Mouse (Mus musculus) embryo, embryonic 10 days (tissue): ENCODE measurements around the gene Ube2h.
"Not testable (repeated sequence)": the region's sequence is repeated elsewhere in the genome, so short reads cannot be mapped to it uniquely, and the experiment has no call there.

Source experiments
- DNase-seq: peaks from one replicate; pipeline ENCODE4 v3.0.0-alpha.2; 2015; ENCODE audit warnings: low spot score

Ube2h gene

DNA sequence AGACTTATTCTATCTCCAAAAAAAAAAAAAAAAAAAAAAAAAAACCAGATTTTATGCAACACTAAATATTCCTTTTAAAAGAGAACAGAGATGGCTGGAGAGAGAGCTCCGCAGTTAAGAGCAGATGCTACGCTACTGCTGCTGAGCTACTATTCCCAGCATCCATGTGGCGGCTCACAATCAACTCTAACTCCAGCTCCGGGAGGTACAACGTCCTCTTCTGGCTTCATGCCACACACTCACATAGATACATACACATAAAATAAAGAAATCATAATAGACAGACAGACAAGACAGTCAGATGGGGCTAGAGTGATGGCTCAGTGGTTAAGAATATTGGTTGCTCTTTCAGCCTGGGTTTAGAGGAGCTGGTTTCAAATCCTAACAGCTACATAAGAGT, 58.9 kb downstream of the Ube2h start:
- no peak for DNase-seq

DNA sequence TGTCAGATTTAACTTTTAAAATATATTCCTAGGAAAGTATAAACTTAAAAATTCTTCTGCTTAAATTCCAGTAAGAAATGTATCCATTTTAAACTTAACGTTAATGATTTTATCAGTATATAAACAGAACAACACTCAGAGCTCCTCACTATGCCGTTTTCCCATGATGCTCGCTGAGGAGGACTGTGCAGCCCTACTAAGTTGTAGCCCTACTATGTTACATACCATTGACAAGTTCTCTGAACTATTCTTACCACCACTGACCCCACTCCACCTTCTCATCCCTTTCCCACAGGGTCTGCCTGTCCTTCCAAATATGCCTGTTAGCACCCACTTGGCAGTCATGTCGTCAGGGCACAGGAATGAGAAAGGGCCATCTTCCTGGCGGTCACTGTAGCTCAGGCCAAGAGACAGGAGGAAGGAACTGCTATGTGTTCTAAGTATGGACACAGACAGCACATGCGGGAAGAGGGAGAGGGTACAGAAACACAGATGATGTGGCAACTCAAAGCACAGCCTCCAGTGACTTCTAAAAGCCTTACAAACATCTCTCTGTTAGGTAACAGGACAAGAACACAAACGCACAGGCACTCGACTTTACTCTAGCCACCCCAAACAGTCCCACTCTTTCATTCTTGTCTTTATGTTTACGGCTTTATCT, 60.9 kb downstream of the Ube2h start:
- no peak for DNase-seq

DNA sequence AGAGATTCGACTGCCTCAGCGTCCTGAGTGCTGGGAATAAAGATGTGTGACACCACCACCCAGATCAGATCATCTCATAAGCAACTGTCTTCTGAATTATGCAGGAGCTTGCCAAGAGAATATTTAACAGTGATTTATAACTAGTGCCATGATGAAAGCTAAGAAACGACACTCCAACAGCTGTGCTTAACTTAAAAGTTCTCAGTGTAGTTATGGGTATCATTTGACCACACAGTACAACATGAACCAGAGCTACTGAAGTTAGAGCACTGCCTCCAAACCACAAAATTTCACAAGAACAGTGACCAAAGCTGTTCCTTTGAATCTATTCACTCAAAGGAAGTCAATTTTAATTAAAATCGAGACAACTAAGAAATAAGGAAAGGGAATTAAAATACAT, 61.4 kb downstream of the Ube2h start:
- no peak for DNase-seq

DNA sequence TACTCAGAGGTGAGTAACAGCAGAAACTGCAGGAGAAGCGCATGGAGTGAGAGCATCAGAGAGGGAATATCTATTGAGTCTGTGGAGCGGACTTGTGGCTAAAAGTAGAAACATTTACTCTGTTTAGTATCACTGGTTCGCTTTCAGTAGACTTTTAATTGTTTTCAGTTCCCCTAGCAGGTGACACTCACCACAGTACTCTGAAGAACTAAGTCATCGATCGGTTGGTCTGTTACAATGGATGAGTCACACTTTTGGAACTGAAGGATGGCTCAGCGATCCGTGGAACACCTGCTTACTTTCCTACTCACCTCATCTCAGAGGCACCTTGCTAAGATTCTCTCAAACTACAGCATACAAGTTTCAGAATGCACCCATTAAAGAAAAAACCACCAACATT, 64.2 kb downstream of the Ube2h start:
- DNase-seq, result no peak

DNA sequence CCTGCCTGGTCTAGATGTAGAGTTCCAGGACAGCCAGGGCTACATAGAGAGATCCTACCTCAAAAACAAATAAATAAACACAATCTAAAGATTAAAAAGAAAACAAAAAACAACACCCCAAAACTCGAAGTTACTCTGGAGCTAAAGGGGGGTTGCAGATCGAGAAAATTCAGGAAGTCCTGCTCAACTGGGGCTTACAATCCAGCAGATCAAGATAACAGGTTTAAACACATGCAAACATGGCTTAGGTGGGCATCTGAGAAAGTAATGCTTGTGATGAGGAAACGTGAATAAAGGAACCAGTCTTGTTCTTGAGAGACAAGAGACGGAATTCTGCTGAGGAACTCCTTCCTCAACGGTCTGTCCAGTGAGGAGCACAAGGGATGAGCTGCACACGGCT, 65.1 kb downstream of the Ube2h start:
- DNase-seq, result no peak

DNA sequence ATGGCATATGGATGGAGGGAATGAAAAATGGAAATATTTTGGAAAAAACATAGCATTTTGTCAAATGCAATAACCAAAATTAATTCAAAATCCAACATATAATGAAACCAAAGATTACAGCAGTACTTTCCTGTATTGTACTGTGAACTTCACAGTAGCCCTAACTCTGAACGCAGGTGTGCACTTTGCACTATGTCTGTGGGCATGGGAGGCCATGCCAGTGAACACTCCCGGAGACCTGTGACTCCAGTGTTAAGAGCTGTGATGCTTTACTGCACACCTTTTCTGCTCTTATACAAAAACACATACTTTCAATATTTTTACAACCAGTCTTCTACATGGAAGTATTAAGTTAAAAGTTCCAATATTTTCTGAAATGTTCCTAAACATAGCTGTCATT, 66.3 kb downstream of the Ube2h start:
- DNase-seq, result no peak

DNA sequence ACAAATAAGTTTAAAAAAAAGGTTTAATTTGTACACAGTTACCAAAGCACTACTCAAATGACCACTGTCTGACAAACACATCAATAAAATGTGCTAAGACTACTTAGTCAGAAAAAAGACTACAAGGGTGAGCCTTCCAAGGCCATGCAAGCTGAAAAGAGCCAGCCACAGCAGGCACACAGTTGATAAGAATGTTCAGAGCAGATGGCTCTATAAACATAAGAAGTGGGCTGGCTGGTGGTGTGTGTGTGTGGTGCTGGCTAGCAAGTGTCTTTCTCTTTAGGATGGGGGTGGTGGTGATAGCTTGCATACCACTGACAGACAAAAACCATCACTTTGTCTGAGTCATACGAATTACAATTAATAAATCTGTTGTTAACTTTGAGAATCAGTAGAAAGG, 67.8 kb downstream of the Ube2h start:
- DNase-seq, result no peak

DNA sequence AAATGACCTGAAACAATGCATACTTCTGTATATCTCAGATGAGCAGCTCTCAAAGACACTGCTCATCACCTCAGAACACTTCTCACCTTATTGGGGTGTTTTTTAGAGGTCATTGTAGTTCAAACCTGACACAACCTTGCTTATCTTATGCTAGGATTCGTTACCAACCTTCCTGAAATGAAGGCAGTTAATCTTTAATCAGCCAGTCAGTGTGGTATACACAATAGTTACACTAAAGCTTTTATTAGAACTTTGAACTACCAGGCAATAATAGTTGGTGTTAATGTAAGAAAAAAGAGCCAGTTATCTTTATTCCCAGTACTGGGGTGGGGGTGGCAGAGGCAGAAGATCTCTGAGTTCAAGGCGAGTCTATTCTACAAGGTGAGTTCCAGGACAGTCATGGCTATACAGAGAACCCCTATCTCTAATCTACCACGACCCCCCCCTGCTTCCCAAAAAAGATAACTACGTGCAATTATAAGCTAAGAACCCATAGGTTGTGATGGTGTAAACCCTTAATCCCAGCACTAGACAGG, 72.5 kb downstream of the Ube2h start:
- DNase-seq, result no peak

DNA sequence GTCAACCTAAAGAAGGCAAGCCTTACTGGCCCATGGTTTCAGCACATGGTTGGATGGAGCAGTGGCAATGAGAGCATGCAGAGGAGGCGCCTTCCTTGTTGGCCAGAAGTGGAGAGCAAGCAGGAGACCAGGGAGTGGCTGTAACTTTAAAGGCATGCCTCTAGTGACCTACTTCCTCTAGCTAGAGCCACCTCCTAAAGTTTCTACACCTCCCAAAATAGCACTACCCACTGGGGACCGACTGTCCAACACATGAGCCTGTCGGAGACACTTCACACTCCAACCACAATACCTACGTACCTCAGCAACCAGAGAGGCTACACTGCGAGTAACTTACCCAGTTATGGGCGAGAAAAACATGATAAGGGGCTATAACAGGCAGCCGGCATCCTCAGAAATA, 74.1 kb downstream of the Ube2h start:
- DNase-seq, result no peak

DNA sequence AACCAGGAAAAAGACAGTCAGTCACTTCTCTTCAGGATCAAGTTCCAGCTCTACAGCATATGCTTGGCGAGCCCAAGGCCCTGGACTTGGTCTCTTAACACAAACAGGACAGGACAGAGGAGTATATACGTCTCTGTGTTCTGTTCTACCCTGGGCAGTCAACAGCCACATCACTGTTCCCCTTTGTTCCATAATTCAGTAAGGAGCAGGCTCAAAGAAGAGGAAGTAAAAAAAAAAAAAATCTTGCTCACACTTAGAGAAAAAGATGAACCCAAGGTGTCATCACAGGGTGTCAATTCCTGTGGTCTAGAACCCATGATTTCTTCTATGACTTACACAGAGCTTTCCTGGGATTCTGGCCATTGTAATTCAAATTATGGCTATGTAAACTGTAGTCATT, 75.4 kb downstream of the Ube2h start:
- DNase-seq, result no peak

DNA sequence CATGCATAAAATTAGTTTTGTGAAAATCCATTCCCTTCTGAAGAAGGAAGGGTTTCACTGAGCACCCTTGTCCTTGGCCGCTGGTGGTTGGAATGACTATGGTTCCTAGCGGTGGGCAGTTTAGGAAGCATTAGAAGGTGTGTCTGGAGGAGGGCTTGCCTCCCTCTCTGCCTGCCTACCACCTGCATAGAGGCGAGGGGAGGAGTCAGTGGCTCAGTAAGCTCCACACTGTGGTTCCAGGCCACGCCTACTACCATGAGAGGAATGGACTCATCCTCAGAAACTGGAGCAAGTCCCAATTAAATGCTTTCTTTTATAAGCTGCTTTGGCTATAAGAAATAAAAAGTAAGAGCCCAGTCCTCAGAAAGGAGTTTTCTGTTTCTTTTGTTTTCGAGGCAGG, 76.0 kb downstream of the Ube2h start:
- no peak for DNase-seq

DNA sequence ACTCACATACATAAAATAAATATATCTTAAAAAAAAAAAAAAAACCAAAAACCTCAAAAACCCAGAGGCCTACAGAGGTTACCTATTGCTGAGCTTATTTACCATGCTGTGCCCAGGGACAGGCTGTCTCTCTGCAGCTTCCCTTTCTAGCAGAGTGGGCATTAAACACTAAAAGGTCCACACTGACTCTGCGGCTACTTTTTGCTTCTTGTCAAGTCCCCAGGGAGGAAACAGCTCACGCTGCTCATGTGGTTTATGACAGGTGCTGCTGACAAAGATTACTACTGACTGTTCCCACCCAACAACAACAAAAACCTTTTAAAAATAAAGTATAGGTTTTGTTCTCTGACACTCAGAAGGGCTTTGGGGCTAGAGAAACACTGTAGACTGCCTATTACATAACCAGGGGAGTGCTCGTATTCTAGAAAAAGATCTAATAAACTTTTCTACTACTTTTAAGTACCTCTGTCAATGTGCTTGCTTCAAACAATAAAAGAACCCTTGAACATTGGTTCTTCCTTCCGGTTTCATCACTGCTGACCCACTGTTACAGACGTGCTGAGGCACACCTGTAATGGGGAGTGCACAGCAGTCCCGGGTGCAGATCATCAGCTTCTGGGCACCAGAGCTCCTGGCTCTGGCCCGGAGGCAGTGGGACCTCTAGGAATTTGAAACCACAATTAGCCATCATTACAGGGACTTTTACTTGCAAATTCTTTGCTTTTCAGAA, 77.2 kb downstream of the Ube2h start:
- no peak for DNase-seq

DNA sequence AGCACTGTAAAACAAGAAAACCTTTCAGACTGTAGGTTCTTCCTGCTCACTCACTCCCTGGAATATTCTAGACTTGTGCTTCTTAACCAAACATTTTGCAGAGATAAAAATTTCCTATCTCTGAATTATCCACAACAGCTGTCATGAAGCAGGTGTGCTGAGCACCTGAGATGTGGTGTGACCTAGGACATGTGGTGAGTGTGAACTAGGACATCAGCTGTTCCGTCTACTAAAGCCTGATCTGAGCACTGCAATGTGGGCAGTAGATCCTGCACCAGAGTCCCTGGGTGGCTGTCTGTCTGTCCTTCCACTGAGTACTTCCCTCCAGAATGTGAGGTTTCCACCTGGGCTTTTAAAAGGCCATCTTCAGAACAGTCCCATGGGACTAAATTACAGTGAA, 79.6 kb downstream of the Ube2h start:
- no peak for DNase-seq

DNA sequence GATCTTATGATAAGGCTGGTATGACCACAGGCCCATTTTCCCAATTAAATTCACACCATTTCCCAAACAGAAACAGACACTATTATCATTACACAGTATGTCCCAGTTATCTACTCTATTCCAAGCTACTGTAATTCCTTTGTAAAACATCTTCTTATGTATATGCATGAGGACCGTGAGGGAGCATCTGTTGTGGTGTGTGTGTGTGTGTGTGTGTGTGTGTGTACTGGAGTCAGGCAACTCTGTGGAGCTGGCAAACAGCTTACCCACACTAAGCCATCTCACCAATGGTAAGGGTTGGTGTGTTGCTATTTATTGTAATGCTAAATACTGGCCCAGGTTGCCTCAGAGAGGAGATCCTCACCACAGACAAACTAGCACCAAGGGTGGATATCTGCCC, 82.0 kb downstream of the Ube2h start:
- no peak for DNase-seq

DNA sequence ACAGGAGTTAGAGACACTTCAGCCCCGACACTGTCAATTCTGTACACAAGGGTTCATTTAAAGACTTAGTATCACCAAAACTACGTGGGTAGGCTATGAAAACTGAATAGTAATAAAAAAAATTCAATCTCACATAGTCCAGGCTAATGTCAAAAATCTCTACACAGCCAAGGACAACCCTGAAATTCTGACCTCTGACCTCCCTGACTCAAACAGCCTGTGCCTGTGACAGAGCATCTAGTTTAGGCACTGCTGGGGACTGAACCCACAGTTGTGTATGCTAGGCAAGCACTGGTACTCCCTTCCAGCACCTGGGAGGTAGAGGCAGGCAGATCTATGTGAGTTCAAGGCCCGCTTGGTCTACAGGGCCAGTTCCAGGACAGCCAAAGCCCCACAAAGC, 86.8 kb downstream of the Ube2h start:
- DNase-seq, result no peak

DNA sequence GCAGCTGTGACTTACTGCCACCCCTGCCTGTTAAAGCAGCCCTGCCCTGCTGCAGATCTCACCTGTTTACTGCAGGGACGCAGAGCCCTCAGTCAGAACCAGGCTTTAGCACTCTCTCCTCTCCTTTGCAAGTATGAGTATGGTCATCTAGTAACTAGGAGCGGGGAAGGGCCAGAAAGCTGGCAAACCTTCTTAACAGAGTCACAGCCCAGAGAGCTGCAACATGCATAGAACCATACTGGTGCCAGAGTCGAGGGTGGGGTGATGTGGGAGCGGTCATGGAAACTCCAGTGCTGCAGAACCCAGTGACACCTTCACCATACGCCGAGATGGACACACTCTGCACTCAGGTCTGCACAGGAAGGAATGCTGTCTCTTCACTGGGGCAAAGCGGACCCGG, 91.9 kb downstream of the Ube2h start:
- DNase-seq, result no peak

DNA sequence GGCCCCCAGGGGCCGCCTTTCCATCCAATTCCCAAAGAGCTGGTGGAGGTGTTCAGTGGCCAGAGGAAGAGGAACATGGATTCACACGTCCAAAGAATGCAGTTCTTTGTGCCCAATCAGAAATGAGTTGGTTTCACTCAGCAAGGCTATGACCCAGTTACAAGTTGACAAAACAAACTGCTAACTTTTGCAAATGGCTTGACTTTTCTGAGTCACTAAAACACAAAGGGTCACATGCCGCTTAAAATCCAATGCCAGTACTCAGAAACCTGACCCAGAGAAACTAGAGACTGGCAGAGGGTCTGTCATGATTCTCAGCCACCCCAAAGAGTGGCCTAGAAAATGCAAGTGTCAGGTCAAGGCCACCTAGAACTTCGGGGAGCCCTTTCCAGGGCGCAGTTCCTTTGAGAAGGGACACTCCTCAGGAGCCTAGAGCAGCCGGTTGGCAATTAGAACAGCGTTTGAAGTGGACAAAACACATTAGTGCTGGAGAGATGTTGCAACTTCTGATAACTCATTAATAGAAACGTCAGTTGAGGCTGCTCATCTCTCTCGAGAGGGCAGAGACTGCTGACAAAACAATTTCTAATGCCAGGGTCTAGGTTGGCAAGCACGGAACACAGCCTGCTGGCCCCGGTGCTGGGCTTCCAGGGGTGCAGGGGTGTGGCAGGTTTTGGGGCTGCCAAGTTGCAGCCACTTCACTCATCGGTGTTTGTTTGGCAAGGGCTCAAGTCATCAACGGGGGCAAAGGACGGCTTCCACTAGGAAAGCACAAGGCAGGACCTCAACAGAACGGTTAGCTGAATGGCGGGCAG, 92.5 kb downstream of the Ube2h start:
- no peak for DNase-seq

DNA sequence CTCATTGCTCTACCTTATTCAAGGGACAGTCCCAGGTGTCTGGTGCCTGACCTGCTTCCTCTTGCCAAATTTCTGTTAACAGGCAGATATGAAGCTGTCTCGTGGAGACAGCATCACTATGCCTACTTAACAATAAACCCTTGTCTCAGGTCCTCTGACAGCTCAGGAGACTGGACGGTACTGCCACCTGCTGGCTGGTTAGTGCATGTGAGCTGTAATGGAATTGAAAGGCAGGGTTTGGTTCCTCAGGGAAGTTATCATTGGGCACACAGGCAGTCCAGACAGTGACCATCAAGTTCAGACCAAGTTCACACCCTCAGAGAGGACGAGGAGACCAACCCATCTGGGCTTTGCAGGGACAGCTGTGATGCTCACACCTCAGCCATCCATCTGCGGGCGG, 93.6 kb downstream of the Ube2h start:
- DNase-seq, result peak; percentile 91

DNA sequence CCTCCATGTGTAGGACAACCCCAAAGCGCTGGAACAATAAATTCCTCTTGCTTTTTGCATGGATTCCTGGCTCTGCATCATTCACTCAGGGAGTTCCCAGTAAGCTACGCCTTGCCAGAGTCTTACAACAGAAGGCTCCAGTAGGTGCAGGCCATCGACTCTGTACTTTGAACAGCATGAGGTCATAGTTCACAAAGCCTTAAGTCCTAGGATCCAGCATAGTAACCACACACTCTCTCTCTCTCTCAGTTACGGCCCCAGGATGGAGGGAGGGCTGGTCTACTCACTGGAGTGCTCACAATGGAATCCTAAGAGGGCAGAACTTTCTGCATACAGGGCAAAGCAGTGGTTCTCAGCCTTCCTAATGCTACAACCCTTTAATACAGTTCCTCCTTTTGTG, 95.5 kb downstream of the Ube2h start:
- DNase-seq, result no peak

DNA sequence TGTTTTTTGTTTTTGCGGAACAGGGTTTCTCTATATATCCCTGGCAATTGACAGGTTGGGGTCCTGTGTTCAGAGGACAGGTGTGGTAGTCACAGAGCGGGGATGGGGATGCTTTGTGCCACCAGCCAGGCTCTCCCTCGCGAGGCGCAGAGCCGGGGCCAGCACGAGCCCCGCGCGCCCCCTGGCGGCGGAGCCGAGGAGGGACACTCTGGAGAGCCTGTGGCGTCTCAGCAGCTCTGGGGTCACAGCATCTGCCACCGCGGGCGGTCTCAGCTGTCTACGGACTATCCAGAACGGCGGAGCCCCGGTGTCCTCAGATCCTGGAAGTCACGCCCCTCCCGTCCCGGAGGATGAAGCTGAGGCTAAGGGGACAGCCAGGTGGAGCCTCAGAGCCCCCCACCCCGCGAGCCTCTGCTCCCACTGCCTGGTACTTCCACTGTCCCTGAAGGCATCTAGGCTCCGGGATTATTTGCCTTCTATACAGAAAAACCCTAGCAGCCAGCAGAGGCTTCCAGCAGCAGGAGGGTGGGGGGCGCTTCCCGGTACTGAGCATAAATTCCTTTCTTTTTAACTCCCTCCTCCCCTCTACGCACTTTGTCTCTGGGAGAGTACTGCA, 98.6 kb downstream of the Ube2h start:
- peak; percentile 80 for DNase-seq

DNA sequence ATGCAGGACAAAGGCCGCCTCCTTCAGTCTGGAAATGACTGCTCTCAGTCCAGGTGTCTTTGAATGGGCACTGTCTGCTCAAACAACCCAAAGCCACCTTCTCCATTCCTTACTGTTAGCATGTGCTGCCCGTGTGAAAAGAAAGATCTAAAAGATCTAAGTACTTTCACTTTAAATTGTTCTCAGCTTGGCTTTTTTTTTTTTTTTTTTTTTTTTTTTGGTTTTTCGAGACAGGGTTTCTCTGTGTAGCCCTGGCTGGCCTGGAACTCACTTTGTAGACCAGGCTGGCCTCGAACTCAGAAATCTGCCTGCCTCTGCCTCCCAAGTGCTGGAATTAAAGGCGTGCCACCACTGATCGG, 99.2 kb downstream of the Ube2h start:
- not testable (repeated sequence) for DNase-seq

DNA sequence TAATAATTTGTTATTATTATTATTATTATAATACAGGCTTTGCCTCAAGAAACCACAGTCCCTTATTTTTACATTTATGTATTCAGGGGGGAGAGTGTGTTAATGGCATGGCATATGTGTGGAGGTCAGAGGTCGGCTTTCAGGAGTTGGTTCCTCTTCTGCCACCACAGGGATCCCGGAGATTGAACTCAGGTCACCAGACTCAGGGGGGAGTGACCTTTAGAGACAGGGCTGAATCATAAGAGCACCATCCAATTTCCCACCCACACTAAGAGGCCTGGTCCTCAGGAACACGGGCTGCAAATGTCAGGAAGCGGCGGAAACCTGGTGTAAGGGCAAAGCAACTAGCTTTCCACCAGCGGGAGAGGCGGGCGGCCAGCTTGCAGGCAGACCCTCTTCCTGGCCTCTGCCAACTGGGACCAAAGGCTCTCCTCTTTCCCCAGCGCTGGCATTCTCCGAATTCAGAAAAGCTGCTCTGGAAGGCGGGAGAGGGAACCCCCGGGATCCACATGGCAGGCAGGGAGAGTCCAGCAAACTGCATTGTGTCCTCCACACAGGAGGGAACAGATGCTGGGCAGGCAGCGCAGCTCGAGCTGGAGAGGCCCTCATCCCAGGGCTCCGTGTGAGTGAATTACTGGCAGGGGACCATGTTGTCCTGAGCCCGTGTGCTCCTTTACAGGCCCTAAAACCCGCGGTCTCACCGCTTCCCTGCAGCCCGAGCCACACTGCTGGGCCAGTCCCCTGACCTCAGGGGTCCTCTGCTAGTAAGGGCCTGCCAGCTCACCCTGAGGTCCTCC, 99.8 kb downstream of the Ube2h start:
- peak; percentile 24 for DNase-seq
